Mouse (Mus musculus) ES-E14 (cell line): ENCODE measurements at regions not wholly inside any gene's neighbourhood (a gene's known extent, or its start where the extent isn't known, plus 50 kb on each side); places are given as distances from the start of the nearest gene placed in this dataset.
A peak's percentile ranks its signal among the peaks of the same experiment; 100 is the strongest.

Experiments used
- DNase-seq: peaks from one replicate; pipeline ENCODE4 v3.0.0-alpha.2; 2013; ENCODE audit warnings: low read depth, low spot score
- H3K27ac ChIP-seq: 2 replicates; pipeline ENCODE4 v1.5.1; 2012; ENCODE audit warnings: low read depth, mild to moderate bottlenecking, low read length, moderate library complexity, mixed read lengths; ENCODE audit not compliant: poor library complexity, insufficient read depth, severe bottlenecking
- H3K36me3 ChIP-seq: 2 replicates; pipeline ENCODE4 v1.6.1; 2012; ENCODE audit warnings: mild to moderate bottlenecking, low read length, moderate library complexity, mixed read lengths; ENCODE audit not compliant: control insufficient read depth, poor library complexity, insufficient read depth, severe bottlenecking
- H3K4me1 ChIP-seq, 2 experiments: fragments of 150-350 bp in 1 of 2; sonication (generic) in 1 of 2; 2 replicates each; pipeline ENCODE4 v1.6.1; 2012; ENCODE audit warnings: low read length in 2 of 2, mild to moderate bottlenecking in 1 of 2, mixed read lengths in 1 of 2; ENCODE audit not compliant: control insufficient read depth in 2 of 2, insufficient read depth in 2 of 2, poor library complexity in 1 of 2
- H3K4me3 ChIP-seq, 2 experiments: fragments of 150-350 bp in 1 of 2; sonication (generic) in 1 of 2; 2 replicates each; pipeline ENCODE4 v1.5.1; 2012; ENCODE audit warnings: low read length in 2 of 2, low read depth in 1 of 2, mild to moderate bottlenecking in 1 of 2, mixed read lengths in 1 of 2; ENCODE audit not compliant: insufficient read depth in 1 of 2, poor library complexity in 1 of 2, severe bottlenecking in 1 of 2
- H3K9ac ChIP-seq: 2 replicates; pipeline ENCODE4 v1.6.1; 2012; ENCODE audit warnings: low read depth, mild to moderate bottlenecking, low read length, mixed read lengths; ENCODE audit not compliant: poor library complexity, insufficient read depth, severe bottlenecking
- H3K9me3 ChIP-seq: fragments of 150-350 bp; sonication (generic); 2 replicates; pipeline ENCODE4 v1.6.1; 2012; ENCODE audit warnings: low read depth, mild to moderate bottlenecking, low read length; ENCODE audit not compliant: control insufficient read depth, insufficient read depth
- CHD2 ChIP-seq: IDR thresholded peaks from 2 replicates; pipeline ENCODE4 v1.6.1; 2014; ENCODE audit warnings: mild to moderate bottlenecking, low read depth, low read length, inconsistent platforms
- HCFC1 ChIP-seq: IDR thresholded peaks from 2 replicates; pipeline ENCODE4 v1.6.1; 2012; ENCODE audit warnings: low read length, inconsistent platforms, borderline replicate concordance; ENCODE audit not compliant: insufficient read depth
- MAFK ChIP-seq: IDR thresholded peaks from 2 replicates; pipeline ENCODE4 v1.6.1; 2014; ENCODE audit warnings: mild to moderate bottlenecking, low read depth, low read length, inconsistent platforms; ENCODE audit not compliant: insufficient read depth
- ZC3H11A ChIP-seq: IDR thresholded peaks from 2 replicates; pipeline ENCODE4 v1.6.1; 2012; ENCODE audit warnings: low read depth, mild to moderate bottlenecking, inconsistent platforms, low read length, borderline replicate concordance
- ZNF384 ChIP-seq: IDR thresholded peaks from 2 replicates; pipeline ENCODE4 v1.6.1; 2012; ENCODE audit warnings: low read depth, low read length, inconsistent platforms
- in situ Hi-C, 2 experiments: fragments of 600-800 bp; cut with MboI; formaldehyde crosslinking; loops; one replicate each; pipeline ENCODE4 v1.15.1; 2025; ENCODE audit warnings: low sequenced_read_pairs in 2 of 2, inconsistent platforms in 1 of 2; ENCODE audit not compliant: unreplicated experiment in 2 of 2

GRCm38 (mm10) chr7:128868799-128869198 is 124.1 kb downstream of the Sec23ip start:
- Histone ChIP-seq H3K9me3 (no peaks in the 10 kb centered on the region), H3K27ac (no peak overlapping the region), H3K9ac (no peak overlapping the region), H3K4me1 (no peaks in the 10 kb centered on the region), H3K36me3 (no peaks in the 10 kb centered on the region), H3K4me3 (no peak overlapping the region)
- TF ChIP-seq ZNF384, result no peak
- TF ChIP-seq ZC3H11A, result no peak
- no peak for TF ChIP-seq CHD2
- TF ChIP-seq HCFC1, result no peak
- no peak for TF ChIP-seq MAFK
- DNase-seq, result no peak
- in situ Hi-C loops, result no loop called here

- no peak overlapping the region for H3K4me3 ChIP-seq
- in situ Hi-C loops, result no loop called here
- no peak overlapping the region for H3K9ac ChIP-seq
- no peak overlapping the region for H3K27ac ChIP-seq
- TF ChIP-seq ZNF384 (no peak), HCFC1 (no peak)
- H3K4me1 ChIP-seq, result no peaks in the 10 kb centered on the region
- no peaks in the 10 kb centered on the region for H3K9me3 ChIP-seq
- no peak for DNase-seq
- no peaks in the 10 kb centered on the region for H3K36me3 ChIP-seq
Observed at GRCm38 (mm10) chr7:128884015-128884414, 139.3 kb downstream of the Sec23ip start.

GRCm38 (mm10) chr7:128885551-128885950 is 140.8 kb downstream of the Sec23ip start:
- in situ Hi-C loops, result no loop called here
- no peak overlapping the region for H3K9ac ChIP-seq
- no peaks in the 10 kb centered on the region for H3K36me3 ChIP-seq
- no peaks in the 10 kb centered on the region for H3K9me3 ChIP-seq
- no peaks in the 10 kb centered on the region for H3K4me1 ChIP-seq
- no peak overlapping the region for H3K27ac ChIP-seq
- no peak overlapping the region for H3K4me3 ChIP-seq
- TF ChIP-seq MAFK (no peak), CHD2 (no peak), ZNF384 (no peak)
- DNase-seq, result no peak

GRCm38 (mm10) chr7:128910134-128910533 is 165.4 kb downstream of the Sec23ip start:
- no peaks in the 10 kb centered on the region for H3K9me3 ChIP-seq
- H3K4me1 ChIP-seq, result no peaks in the 10 kb centered on the region
- no peak for DNase-seq
- no peak for TF ChIP-seq MAFK
- no peak for TF ChIP-seq CHD2
- TF ChIP-seq ZC3H11A, result no peak
- no peak for TF ChIP-seq ZNF384
- no peak for TF ChIP-seq HCFC1
- no peaks in the 10 kb centered on the region for H3K36me3 ChIP-seq
- no peak overlapping the region for H3K27ac ChIP-seq
- no peak overlapping the region for H3K4me3 ChIP-seq
- in situ Hi-C loops, result no loop called here
- no peak overlapping the region for H3K9ac ChIP-seq

GRCm38 (mm10) chr7:128937976-128938730 is 193.4 kb downstream of the Sec23ip start:
- H3K27ac ChIP-seq, result no peak overlapping the region
- peak; percentile 46 for DNase-seq
- in situ Hi-C loops, result no loop called here
- H3K4me3 ChIP-seq, result no peak overlapping the region
- H3K4me1 ChIP-seq, result peaks cover 2 to 4% of the 10 kb centered on the region in 2 experiments; a peak in 2 of 4 replicates
- no peak for TF ChIP-seq HCFC1
- TF ChIP-seq ZC3H11A, result no peak
- no peak for TF ChIP-seq MAFK
- no peak for TF ChIP-seq ZNF384
- TF ChIP-seq CHD2, result no peak
- no peak overlapping the region for H3K9ac ChIP-seq
- no peaks in the 10 kb centered on the region for H3K9me3 ChIP-seq
- H3K36me3 ChIP-seq, result no peaks in the 10 kb centered on the region
